Mouse (Mus musculus) heart, embryonic 12.5 days (tissue): ENCODE results near the gene Gm21863. TPM values are rescaled to one million over a fixed set of nuclear protein-coding genes. Genes with fewer than 3 reads are reported as not detected.
"Not testable (repeated sequence)": the region's sequence is repeated elsewhere in the genome, so short reads cannot be mapped to it uniquely, and the experiment has no call there.

Experiments used
- ATAC-seq: fragments of 200-750 bp; cut with Nextera tagmentation; 2 replicates; pipeline ENCODE4 v1.8.0; 2017; ENCODE audit warnings: moderate TSS enrichment, moderate library complexity; ENCODE audit not compliant: insufficient number of reproducible peaks, low FRiP score
- H3K27ac ChIP-seq: fragments of 300-500 bp; sonication (generic); 2 replicates; pipeline ENCODE4 v1.5.1; 2016; ENCODE audit warnings: mild to moderate bottlenecking, moderate library complexity; ENCODE audit not compliant: poor library complexity, severe bottlenecking
- H3K27me3 ChIP-seq: fragments of 300-500 bp; sonication (generic); replicated peaks from 2 replicates; pipeline ENCODE4 v1.6.1; 2016; ENCODE audit warnings: mild to moderate bottlenecking, moderate library complexity
- H3K36me3 ChIP-seq: fragments of 300-500 bp; sonication (generic); 2 replicates; pipeline ENCODE4 v1.6.1; 2016; ENCODE audit warnings: mild to moderate bottlenecking, moderate library complexity
- H3K4me1 ChIP-seq: fragments of 300-500 bp; sonication (generic); replicated peaks from 2 replicates; pipeline ENCODE4 v1.6.1; 2016; ENCODE audit warnings: mild to moderate bottlenecking
- H3K4me2 ChIP-seq: fragments of 300-500 bp; sonication (generic); 2 replicates; pipeline ENCODE4 v1.6.1; 2016; ENCODE audit warnings: mild to moderate bottlenecking, moderate library complexity
- H3K4me3 ChIP-seq: fragments of 300-500 bp; sonication (generic); 2 replicates; pipeline ENCODE4 v1.5.1; 2016; ENCODE audit warnings: mild to moderate bottlenecking
- H3K9ac ChIP-seq: fragments of 300-500 bp; sonication (generic); 2 replicates; pipeline ENCODE4 v1.6.1; 2016; ENCODE audit warnings: mild to moderate bottlenecking, moderate library complexity
- H3K9me3 ChIP-seq: fragments of 300-500 bp; sonication (generic); replicated peaks from 2 replicates; pipeline ENCODE4 v1.6.1; 2016; ENCODE audit warnings: mild to moderate bottlenecking, moderate library complexity
- WGBS: fragments of 180-500 bp; shearing (Covaris S2); methylation state at CpG from one replicate; pipeline ENCODE4 v1.1.7; 2016; 5-methylcytosine and 5-hydroxymethylcytosine counted together
- polyA plus RNA-seq: library from polyadenylated mRNA; unstranded; fragments of >200 nt; fragmentation: Nextera tagmentation; extraction: Ambion mirVana; gene quantifications from 2 replicates; pipeline ENCODE4 v1.2.1, GENCODE M21; 2016

Gene Gm21863
- polyA plus RNA-seq = not detected in 2 replicates

DNA sequence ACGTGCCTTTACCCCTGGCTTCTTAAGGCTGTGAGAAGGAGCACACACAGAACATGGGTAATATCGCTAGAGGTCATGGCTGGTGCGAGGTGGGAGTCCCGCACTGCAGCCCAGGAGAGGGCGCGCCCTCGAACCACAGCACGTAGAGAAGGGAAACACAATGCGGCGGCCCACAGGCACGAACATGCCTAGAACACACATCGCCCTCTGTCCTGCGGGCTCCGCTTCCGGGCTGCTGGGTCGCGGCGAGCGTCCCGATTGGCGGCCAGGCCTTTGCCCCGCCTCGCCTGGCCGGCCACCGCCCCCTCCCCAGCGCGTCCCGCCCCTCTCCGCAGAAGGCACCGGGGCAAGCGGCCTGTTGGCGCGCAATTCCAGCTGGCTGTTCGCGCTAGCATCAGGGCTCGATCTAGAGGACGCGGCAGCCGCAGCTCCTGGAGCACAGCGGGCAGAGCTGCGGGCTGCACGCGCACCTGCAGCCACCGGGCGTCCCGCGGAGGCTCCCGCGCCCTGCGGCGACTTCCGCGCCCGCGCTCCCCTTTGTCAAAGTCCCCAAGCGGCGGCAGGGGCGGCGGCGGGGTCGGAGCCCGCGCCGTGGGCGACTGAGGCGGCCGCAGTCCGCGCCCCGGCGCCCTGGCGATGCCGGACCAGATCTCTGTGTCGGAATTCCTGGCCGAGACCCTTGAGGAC, at the start of gene Gm21863:
Gm21863 (plus strand) TSS at position 637 of the 687 bp plus-strand sequence.
- H3K4me2 ChIP-seq, H3K36me3 ChIP-seq, H3K4me3 ChIP-seq, H3K4me1 ChIP-seq, H3K27ac ChIP-seq, H3K27me3 ChIP-seq, H3K9ac ChIP-seq: not testable (repeated sequence)
- WGBS = 10% methylated on average over 70 of the region's 75 CpGs
- H3K9me3 ChIP-seq = peaks cover 31% of the 10 kb centered on the region
- peak; percentile 76 for ATAC-seq

DNA sequence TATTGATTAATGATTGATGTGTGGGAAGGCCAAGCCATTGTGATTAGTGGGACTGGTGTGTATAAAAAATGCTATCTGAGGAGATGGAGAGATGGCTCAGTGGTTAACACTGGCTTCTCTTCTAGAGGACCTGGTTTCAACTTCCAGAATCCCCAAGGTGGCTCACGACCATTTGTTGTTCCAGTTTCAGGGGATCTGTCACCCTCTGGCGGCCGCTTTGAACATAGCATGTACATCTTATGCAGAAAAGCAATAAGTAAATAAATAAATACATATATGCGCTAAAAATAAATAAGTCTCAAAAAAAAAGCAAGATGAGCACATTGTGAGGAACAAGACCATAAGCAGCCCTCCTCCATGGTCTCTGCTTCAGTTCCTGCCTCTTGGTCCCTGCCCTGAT, 26.3 kb upstream of the Gm21863 start:
- 24% methylated on average over 4 of the region's 4 CpGs for WGBS
- not testable (repeated sequence) for ATAC-seq

More for the DNA sequence above, 26.3 kb upstream of the Gm21863 start:
- not testable (repeated sequence) for H3K36me3 ChIP-seq, H3K4me1 ChIP-seq, H3K4me2 ChIP-seq, H3K4me3 ChIP-seq, H3K9ac ChIP-seq, H3K27ac ChIP-seq, H3K27me3 ChIP-seq
- H3K9me3 ChIP-seq = peaks cover 30% of the 10 kb centered on the region
